Mouse (Mus musculus) embryonic facial prominence, embryonic 15.5 days (tissue): ENCODE measurements around the gene Lrrc29. TPM values are rescaled to one million over a fixed set of nuclear protein-coding genes. Genes with fewer than 3 reads are reported as not detected.

Experiments used
- ATAC-seq: fragments of 200-750 bp; cut with Nextera tagmentation; 2 replicates; pipeline ENCODE4 v1.8.0; 2017; ENCODE audit warnings: low read depth, moderate TSS enrichment; ENCODE audit not compliant: insufficient number of reproducible peaks, low FRiP score, low TSS enrichment
- H3K27ac ChIP-seq: fragments of 300-500 bp; sonication (generic); replicated peaks from 2 replicates; pipeline ENCODE4 v1.5.1; 2015; ENCODE audit warnings: mild to moderate bottlenecking, inconsistent platforms
- H3K27me3 ChIP-seq: fragments of 300-500 bp; sonication (generic); 2 replicates; pipeline ENCODE4 v1.6.1; 2015; ENCODE audit warnings: inconsistent platforms
- H3K36me3 ChIP-seq: fragments of 300-500 bp; sonication (generic); 2 replicates; pipeline ENCODE4 v1.6.1; 2015; ENCODE audit warnings: mild to moderate bottlenecking, inconsistent platforms
- H3K4me1 ChIP-seq: fragments of 300-500 bp; sonication (generic); 2 replicates; pipeline ENCODE4 v1.6.1; 2015; ENCODE audit warnings: inconsistent platforms
- H3K4me2 ChIP-seq: fragments of 300-500 bp; sonication (generic); replicated peaks from 2 replicates; pipeline ENCODE4 v1.6.1; 2015; ENCODE audit warnings: mild to moderate bottlenecking, inconsistent platforms
- H3K4me3 ChIP-seq: fragments of 300-500 bp; sonication (generic); replicated peaks from 2 replicates; pipeline ENCODE4 v1.5.1; 2015; ENCODE audit warnings: mild to moderate bottlenecking, inconsistent platforms
- H3K9ac ChIP-seq: fragments of 300-500 bp; sonication (generic); 2 replicates; pipeline ENCODE4 v1.6.1; 2015; ENCODE audit warnings: inconsistent platforms
- H3K9me3 ChIP-seq: fragments of 300-500 bp; sonication (generic); replicated peaks from 2 replicates; pipeline ENCODE4 v1.6.1; 2016; ENCODE audit warnings: inconsistent platforms
- WGBS: fragments of 180-500 bp; shearing (Covaris S2); methylation state at CpG from one replicate; pipeline ENCODE4 v1.1.7; 2015; 5-methylcytosine and 5-hydroxymethylcytosine counted together
- polyA plus RNA-seq: library from polyadenylated mRNA; unstranded; fragments of >200 nt; fragmentation: Nextera tagmentation; extraction: Ambion mirVana; gene quantifications from 2 replicates; pipeline ENCODE4 v1.2.1, GENCODE M21; 2015

Gene Lrrc29
- 1.6 and 2.0 TPM in 2 replicates for polyA plus RNA-seq

GRCm38 (mm10) chr8:105326141-105326672 is at the start of gene Lrrc29, which contains the start of gene Tmem208:
Lrrc29 (minus strand) TSS chr8:105326278.
Tmem208 (plus strand) TSS chr8:105326354.
- Histone ChIP-seq H3K4me1 (peaks cover 18% of the 10 kb centered on the region), H3K27ac (peak within 1 kb of the TSS; percentile 94), H3K4me3 (peak within 1 kb of the TSS; percentile 91), H3K36me3 (peaks cover 43% of the 10 kb centered on the region), H3K9ac (peak within 1 kb of the TSS; percentile 93), H3K4me2 (peak within 1 kb of the TSS; percentile 80), H3K27me3 (no peaks in the 10 kb centered on the region), H3K9me3 (no peaks in the 10 kb centered on the region)
- under 1% methylated on average over 36 of the region's 36 CpGs for WGBS
- ATAC-seq: peak; percentile 89

DNA sequence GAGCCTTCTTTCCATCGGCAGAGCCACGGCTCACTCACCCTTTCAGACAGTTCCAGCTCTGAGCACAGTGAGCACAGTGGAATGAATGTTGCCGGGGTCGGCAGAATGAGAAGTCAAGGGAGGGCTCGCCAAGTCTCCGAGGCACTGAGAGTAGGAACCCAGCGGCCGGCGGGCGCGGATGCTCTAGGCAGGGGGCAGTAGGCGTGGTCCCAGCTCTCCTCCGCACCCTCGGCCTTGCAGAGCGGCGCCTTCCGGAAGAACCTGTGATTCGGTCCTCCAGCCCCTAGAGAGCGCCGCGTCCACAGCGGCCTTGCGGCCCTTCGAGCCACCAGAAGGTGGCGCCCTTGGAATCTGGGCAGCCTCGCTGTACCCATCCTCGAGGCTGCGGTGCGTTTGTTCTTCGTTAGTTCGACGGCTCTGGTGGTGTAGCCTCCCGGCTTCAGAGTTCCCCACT is 48.5 kb upstream of the Lrrc29 start:
- Histone ChIP-seq H3K27me3 (no peaks in the 10 kb centered on the region), H3K4me1 (peaks cover 23% of the 10 kb centered on the region), H3K36me3 (no peaks in the 10 kb centered on the region), H3K27ac (no peak overlapping the region), H3K4me3 (peak overlapping the region; percentile 31), H3K4me2 (peak overlapping the region; percentile 52), H3K9ac (no peak overlapping the region), H3K9me3 (no peaks in the 10 kb centered on the region)
- ATAC-seq: no peak
- 27% methylated on average over 33 of the region's 33 CpGs for WGBS

GRCm38 (mm10) chr8:105373032-105373431 is 47.0 kb upstream of the Lrrc29 start, which contains the start of gene Plekhg4:
Plekhg4 (plus strand) TSS chr8:105373274.
- peak within 1 kb of the TSS; percentile 52 for H3K4me2 ChIP-seq
- 66% methylated on average over 2 of the region's 2 CpGs for WGBS
- no peaks in the 10 kb centered on the region for H3K27me3 ChIP-seq
- no peak within 1 kb of the TSS for H3K27ac ChIP-seq
- H3K4me1 ChIP-seq: peaks cover 12% of the 10 kb centered on the region; the same call in 1 of the 2 replicates
- H3K9me3 ChIP-seq: no peaks in the 10 kb centered on the region
- H3K36me3 ChIP-seq: no peaks in the 10 kb centered on the region
- no peak within 1 kb of the TSS for H3K9ac ChIP-seq
- H3K4me3 ChIP-seq: no peak within 1 kb of the TSS
- ATAC-seq: no peak

GRCm38 (mm10) chr8:105372473-105372872 is 46.4 kb upstream of the Lrrc29 start:
- Histone ChIP-seq H3K4me3 (no peak overlapping the region), H3K9ac (no peak overlapping the region), H3K4me1 (peaks cover 11% of the 10 kb centered on the region; the same call in 1 of the 2 replicates), H3K36me3 (no peaks in the 10 kb centered on the region), H3K27me3 (no peaks in the 10 kb centered on the region), H3K4me2 (no peak overlapping the region), H3K27ac (no peak overlapping the region), H3K9me3 (no peaks in the 10 kb centered on the region)
- ATAC-seq: no peak
- WGBS: 70% methylated on average over 9 of the region's 9 CpGs

GRCm38 (mm10) chr8:105367107-105367506 is 41.0 kb upstream of the Lrrc29 start:
- Histone ChIP-seq H3K9ac (no peak overlapping the region), H3K27ac (no peak overlapping the region), H3K4me3 (no peak overlapping the region), H3K36me3 (no peaks in the 10 kb centered on the region), H3K4me1 (no peaks in the 10 kb centered on the region), H3K4me2 (no peak overlapping the region), H3K9me3 (no peaks in the 10 kb centered on the region), H3K27me3 (no peaks in the 10 kb centered on the region)
- no peak for ATAC-seq
- WGBS: 76% methylated on average over 2 of the region's 2 CpGs

GRCm38 (mm10) chr8:105361751-105362702 is 35.9 kb upstream of the Lrrc29 start:
- no peak for ATAC-seq
- Histone ChIP-seq H3K9me3 (no peaks in the 10 kb centered on the region), H3K4me1 (peaks cover 4% of the 10 kb centered on the region; the same call in 1 of the 2 replicates), H3K4me2 (no peak overlapping the region), H3K9ac (no peak overlapping the region), H3K27ac (0 out of 2 replicates have a peak overlapping the region, but pooled peaks have one; percentile 18), H3K36me3 (no peaks in the 10 kb centered on the region), H3K4me3 (no peak overlapping the region), H3K27me3 (no peaks in the 10 kb centered on the region)
- WGBS: 67% methylated on average over 12 of the region's 12 CpGs

DNA sequence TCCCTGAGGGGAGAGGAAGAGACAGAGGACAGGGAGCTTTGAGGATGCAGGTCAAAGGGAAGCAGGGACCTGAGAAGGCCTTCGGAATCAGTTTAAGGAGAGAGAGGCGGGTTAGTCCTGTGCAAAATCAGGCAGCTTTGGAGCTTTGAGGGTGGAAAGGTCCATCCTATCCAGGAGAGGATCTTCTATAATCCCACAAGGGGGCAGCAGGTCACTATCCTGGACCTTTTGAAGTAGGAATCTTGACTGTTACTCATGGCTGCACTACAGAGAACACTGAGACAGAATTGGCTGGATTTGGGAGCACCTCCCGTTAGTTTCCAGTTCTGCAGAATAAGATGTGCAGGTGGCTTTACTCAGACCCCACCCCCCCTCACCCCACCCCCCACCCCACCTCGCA is 33.6 kb upstream of the Lrrc29 start:
- no peak overlapping the region for H3K9ac ChIP-seq
- no peaks in the 10 kb centered on the region for H3K27me3 ChIP-seq
- H3K4me1 ChIP-seq: peaks cover 4% of the 10 kb centered on the region; the same call in 1 of the 2 replicates
- no peak overlapping the region for H3K27ac ChIP-seq
- WGBS: 43% methylated on average over 4 of the region's 4 CpGs
- H3K36me3 ChIP-seq: no peaks in the 10 kb centered on the region
- no peak overlapping the region for H3K4me3 ChIP-seq
- H3K9me3 ChIP-seq: no peaks in the 10 kb centered on the region
- no peak for ATAC-seq
- no peak overlapping the region for H3K4me2 ChIP-seq

GRCm38 (mm10) chr8:105359208-105359607 is 33.1 kb upstream of the Lrrc29 start:
- Histone ChIP-seq H3K9me3 (no peaks in the 10 kb centered on the region), H3K4me2 (no peak overlapping the region), H3K9ac (no peak overlapping the region), H3K36me3 (no peaks in the 10 kb centered on the region), H3K4me1 (peaks cover 4% of the 10 kb centered on the region; the same call in 1 of the 2 replicates), H3K27me3 (no peaks in the 10 kb centered on the region), H3K4me3 (no peak overlapping the region), H3K27ac (no peak overlapping the region)
- no peak for ATAC-seq
- 62% methylated on average over 15 of the region's 15 CpGs for WGBS

GRCm38 (mm10) chr8:105356681-105357080 is 30.6 kb upstream of the Lrrc29 start:
- H3K36me3 ChIP-seq: no peaks in the 10 kb centered on the region
- no peak overlapping the region for H3K4me3 ChIP-seq
- H3K27ac ChIP-seq: no peak overlapping the region
- WGBS: 84% methylated on average over 14 of the region's 14 CpGs
- no peak overlapping the region for H3K9ac ChIP-seq
- ATAC-seq: no peak
- H3K9me3 ChIP-seq: no peaks in the 10 kb centered on the region
- H3K4me2 ChIP-seq: no peak overlapping the region
- peaks cover 2% of the 10 kb centered on the region; the same call in 1 of the 2 replicates for H3K4me1 ChIP-seq
- H3K27me3 ChIP-seq: no peaks in the 10 kb centered on the region

- Histone ChIP-seq H3K4me2 (no peak overlapping the region), H3K36me3 (no peaks in the 10 kb centered on the region), H3K27ac (no peak overlapping the region), H3K9me3 (no peaks in the 10 kb centered on the region), H3K27me3 (no peaks in the 10 kb centered on the region), H3K4me3 (no peak overlapping the region), H3K4me1 (0 out of 2 replicates have a peak, but pooled peaks cover 2% of the 10 kb centered on the region), H3K9ac (no peak overlapping the region)
- ATAC-seq: no peak
- 57% methylated on average over 26 of the region's 26 CpGs for WGBS
Observed at GRCm38 (mm10) chr8:105355179-105356024, 29.3 kb upstream of the Lrrc29 start.
